Mouse (Mus musculus) small intestine, adult 2 months (tissue): ENCODE data around the gene Lmcd1.

Experiments
- CTCF ChIP-seq: fragments of 200-500 bp; IDR thresholded peaks from 2 replicates; pipeline ENCODE4 v1.5.1; 2012; ENCODE audit warnings: low read depth, mild to moderate bottlenecking, control low read depth, inconsistent platforms, low read length, moderate library complexity, mixed read lengths; ENCODE audit not compliant: insufficient replicate concordance, insufficient read length; ENCODE audit errors: extremely low read depth
- POLR2A ChIP-seq: fragments of 200-500 bp; IDR thresholded peaks from 2 replicates; pipeline ENCODE4 v1.6.1; 2012; ENCODE audit warnings: low read depth, mild to moderate bottlenecking, control low read depth, inconsistent platforms, low read length, moderate library complexity

- TF ChIP-seq CTCF (no peak), POLR2A (no peak)
These were observed 60.4 kb downstream of the Lmcd1 start for GRCm38 (mm10) chr6:112333930-112334329.
